Mouse (Mus musculus): Measurements from ENCODE around the gene Dnajc17. TPM values are rescaled to one million over a fixed set of nuclear protein-coding genes. Genes with fewer than 3 reads are reported as not detected.
A peak's percentile ranks its signal among the peaks of the same experiment; 100 is the strongest.

Gene Dnajc17
- total and polyA plus RNA-seq, 3 experiments = 2.5 to 10.1 (median 9.3) TPM

- Histone ChIP-seq H3K4me1 (ENCODE audit: control insufficient read depth, insufficient read depth, low read length) (no peaks in the 10 kb centered on the region), H3K79me2 (replicated peaks; ENCODE audit: control insufficient read depth, insufficient read depth, low read length) (no peaks in the 10 kb centered on the region), H3K27me3 (ENCODE audit: control insufficient read depth, insufficient read depth, low read length) (peaks cover 11% of the 10 kb centered on the region), H3K4me3 (peak overlapping the region; percentile 40; the same call in 1 of the 2 replicates), H3K27ac (no peak overlapping the region), H3K36me3 (ENCODE audit: control insufficient read depth, insufficient read depth, low read length) (no peaks in the 10 kb centered on the region), H3K9ac (ENCODE audit: low read depth, low read length) (no peak overlapping the region)
- no peak for TF ChIP-seq EP300 (IDR thresholded peaks at IDR 0.05; ENCODE audit: insufficient read depth, low read depth, low read length)
- DNase-seq = no peak
- intact Hi-C loops (cut with DNase I) = no loop called here
- 8% methylated on average over 31 of the region's 31 CpGs for WGBS
Observed at GRCm38 (mm10) chr2:119237871-119238220, 29.3 kb upstream of the Dnajc17 start.

- H3K27ac ChIP-seq = no peak within 1 kb of the TSS
- DNase-seq = peak; percentile 5 to 22
- under 1% methylated on average over 73 of the region's 73 CpGs for WGBS
Observed at GRCm38 (mm10) chr2:119237210-119237870, 28.7 kb upstream of the Dnajc17 start, which contains the start of gene Spint1. Gene Spint1 (plus strand): TSS chr2:119237362.

GRCm38 (mm10) chr2:119236682-119237209 is 28.2 kb upstream of the Dnajc17 start:
- intact Hi-C loops (cut with DNase I) = no loop called here
- 19% methylated on average over 25 of the region's 25 CpGs for WGBS
- Histone ChIP-seq H3K27ac (no peak overlapping the region), H3K27me3 (ENCODE audit: control insufficient read depth, insufficient read depth, low read length) (peaks cover 11% of the 10 kb centered on the region), H3K79me2 (replicated peaks; ENCODE audit: control insufficient read depth, insufficient read depth, low read length) (no peaks in the 10 kb centered on the region), H3K4me3 (peak overlapping the region; percentile 40), H3K9ac (ENCODE audit: low read depth, low read length) (no peak overlapping the region), H3K4me1 (ENCODE audit: control insufficient read depth, insufficient read depth, low read length) (no peaks in the 10 kb centered on the region), H3K36me3 (ENCODE audit: control insufficient read depth, insufficient read depth, low read length) (no peaks in the 10 kb centered on the region)
- no peak for DNase-seq
- TF ChIP-seq POLR2A (IDR thresholded peaks at IDR 0.05; ENCODE audit: insufficient read depth, low read depth, low read length) = no peak
- no peak for TF ChIP-seq CTCF (IDR thresholded peaks at IDR 0.05)
- TF ChIP-seq EP300 (IDR thresholded peaks at IDR 0.05; ENCODE audit: insufficient read depth, low read depth, low read length) = no peak

More at GRCm38 (mm10) chr2:119237210-119237870, 28.7 kb upstream of the Dnajc17 start, which contains the start of gene Spint1:
- Histone ChIP-seq H3K4me1 (ENCODE audit: control insufficient read depth, insufficient read depth, low read length) (no peaks in the 10 kb centered on the region), H3K27me3 (ENCODE audit: control insufficient read depth, insufficient read depth, low read length) (peaks cover 11% of the 10 kb centered on the region), H3K4me3 (peak within 1 kb of the TSS; percentile 40), H3K36me3 (ENCODE audit: control insufficient read depth, insufficient read depth, low read length) (no peaks in the 10 kb centered on the region), H3K9ac (ENCODE audit: low read depth, low read length) (no peak within 1 kb of the TSS; the same call in 1 of the 2 replicates), H3K79me2 (replicated peaks; ENCODE audit: control insufficient read depth, insufficient read depth, low read length) (no peaks in the 10 kb centered on the region)
- intact Hi-C loops (cut with DNase I) = no loop called here
- TF ChIP-seq CTCF (IDR thresholded peaks at IDR 0.05) (no peak), EP300 (IDR thresholded peaks at IDR 0.05; ENCODE audit: insufficient read depth, low read depth, low read length) (no peak), POLR2A (IDR thresholded peaks at IDR 0.05; ENCODE audit: insufficient read depth, low read depth, low read length) (no peak)

GRCm38 (mm10) chr2:119229775-119230704 is 21.4 kb upstream of the Dnajc17 start, which contains the start of gene Ppp1r14d:
Gene Ppp1r14d (minus strand): TSS chr2:119229906.
- H3K79me2 ChIP-seq (replicated peaks; ENCODE audit: control insufficient read depth, insufficient read depth, low read length) = no peaks in the 10 kb centered on the region
- H3K4me3 ChIP-seq = no peak within 1 kb of the TSS
- no peak for TF ChIP-seq CTCF (IDR thresholded peaks at IDR 0.05)
- TF ChIP-seq POLR2A (IDR thresholded peaks at IDR 0.05; ENCODE audit: insufficient read depth, low read depth, low read length) = no peak
- no peak for TF ChIP-seq EP300 (IDR thresholded peaks at IDR 0.05; ENCODE audit: insufficient read depth, low read depth, low read length)
- no peak for DNase-seq
- H3K4me1 ChIP-seq (ENCODE audit: control insufficient read depth, insufficient read depth, low read length) = no peaks in the 10 kb centered on the region
- intact Hi-C loops (cut with DNase I) = no loop called here
- 70% methylated on average over 6 of the region's 6 CpGs for WGBS
- H3K27me3 ChIP-seq (ENCODE audit: control insufficient read depth, insufficient read depth, low read length) = no peaks in the 10 kb centered on the region
- H3K27ac ChIP-seq = no peak within 1 kb of the TSS
- H3K36me3 ChIP-seq (ENCODE audit: control insufficient read depth, insufficient read depth, low read length) = no peaks in the 10 kb centered on the region
- H3K9ac ChIP-seq (ENCODE audit: low read depth, low read length) = no peak within 1 kb of the TSS

GRCm38 (mm10) chr2:119209176-119209507 is 547 bp upstream of the Dnajc17 start:
- peak overlapping the region; percentile 73 for H3K27ac ChIP-seq
- peak overlapping the region; percentile 84 for H3K4me3 ChIP-seq
- peak overlapping the region; percentile 82 for H3K9ac ChIP-seq (ENCODE audit: low read depth, low read length)
- H3K27me3 ChIP-seq (ENCODE audit: control insufficient read depth, insufficient read depth, low read length) = no peaks in the 10 kb centered on the region
- intact Hi-C loops (cut with DNase I) = no loop called here
- TF ChIP-seq POLR2A (IDR thresholded peaks at IDR 0.05; ENCODE audit: insufficient read depth, low read depth, low read length) (no peak), CTCF (IDR thresholded peaks at IDR 0.05) (no peak), EP300 (IDR thresholded peaks at IDR 0.05; ENCODE audit: insufficient read depth, low read depth, low read length) (no peak)
- H3K4me1 ChIP-seq (ENCODE audit: control insufficient read depth, insufficient read depth, low read length) = peaks cover 3% of the 10 kb centered on the region
- H3K79me2 ChIP-seq (replicated peaks; ENCODE audit: control insufficient read depth, insufficient read depth, low read length) = no peaks in the 10 kb centered on the region
- H3K36me3 ChIP-seq (ENCODE audit: control insufficient read depth, insufficient read depth, low read length) = no peaks in the 10 kb centered on the region
- DNase-seq = no peak
- under 1% methylated on average over 13 of the region's 13 CpGs for WGBS
